Mouse (Mus musculus) neural tube, embryonic 14.5 days (tissue): ENCODE measurements at regions not wholly inside any gene's neighbourhood (a gene's known extent, or its start where the extent isn't known, plus 50 kb on each side); places are given as distances from the start of the nearest gene placed in this dataset.

Experiments
- ATAC-seq: fragments of 200-750 bp; cut with Nextera tagmentation; 2 replicates; pipeline ENCODE4 v1.8.0; 2017; ENCODE audit warnings: low read depth, mild to moderate bottlenecking, moderate TSS enrichment, moderate library complexity
- H3K27ac ChIP-seq: fragments of 300-500 bp; sonication (generic); 2 replicates; pipeline ENCODE4 v1.5.1; 2014; ENCODE audit warnings: low read depth, mild to moderate bottlenecking, control low read depth, low read length, moderate library complexity, mixed read lengths
- H3K27me3 ChIP-seq: fragments of 300-500 bp; sonication (generic); 2 replicates; pipeline ENCODE4 v1.6.1; 2014; ENCODE audit warnings: low read length; ENCODE audit not compliant: control insufficient read depth, insufficient read depth
- H3K36me3 ChIP-seq: fragments of 300-500 bp; sonication (generic); 2 replicates; pipeline ENCODE4 v1.6.1; 2014; ENCODE audit warnings: low read length, mixed read lengths; ENCODE audit not compliant: control insufficient read depth, insufficient read depth
- H3K4me1 ChIP-seq: fragments of 300-500 bp; sonication (generic); 2 replicates; pipeline ENCODE4 v1.6.1; 2014; ENCODE audit warnings: low read length; ENCODE audit not compliant: control insufficient read depth, insufficient read depth
- H3K4me2 ChIP-seq: fragments of 300-500 bp; sonication (generic); 2 replicates; pipeline ENCODE4 v1.6.1; 2014; ENCODE audit warnings: mild to moderate bottlenecking, low read depth, low read length, control low read depth
- H3K4me3 ChIP-seq: fragments of 300-500 bp; sonication (generic); 2 replicates; pipeline ENCODE4 v1.5.1; 2014; ENCODE audit warnings: low read depth, low read length, control low read depth, mixed read lengths
- H3K9ac ChIP-seq: fragments of 300-500 bp; sonication (generic); replicated peaks from 2 replicates; pipeline ENCODE4 v1.6.1; 2014; ENCODE audit warnings: low read depth, mild to moderate bottlenecking, control low read depth, low read length, mixed read lengths
- H3K9me3 ChIP-seq: fragments of 300-500 bp; sonication (generic); 2 replicates; pipeline ENCODE4 v1.6.1; 2016; ENCODE audit warnings: low read length; ENCODE audit not compliant: control insufficient read depth
- WGBS: fragments of 180-500 bp; shearing (Covaris S2); extraction: QIAGEN DNeasy Blood & Tissue Kit; methylation state at CpG from one replicate; pipeline ENCODE4 v1.1.7; 2014; 5-methylcytosine and 5-hydroxymethylcytosine counted together

GRCm38 (mm10) chr12:12710184-12710609 is 231.5 kb downstream of the Mycn start:
- Histone ChIP-seq H3K27ac (no peak overlapping the region), H3K9me3 (no peaks in the 10 kb centered on the region), H3K36me3 (no peaks in the 10 kb centered on the region), H3K4me2 (no peak overlapping the region), H3K27me3 (no peaks in the 10 kb centered on the region), H3K4me1 (peaks cover 9% of the 10 kb centered on the region; the same call in 1 of the 2 replicates), H3K4me3 (no peak overlapping the region), H3K9ac (no peak overlapping the region)
- no peak for ATAC-seq
- WGBS = 30% methylated on average over 6 of the region's 6 CpGs

GRCm38 (mm10) chr12:12708954-12709523 is 232.7 kb downstream of the Mycn start:
- Histone ChIP-seq H3K36me3 (no peaks in the 10 kb centered on the region), H3K27ac (no peak overlapping the region), H3K9ac (no peak overlapping the region), H3K27me3 (no peaks in the 10 kb centered on the region), H3K4me1 (peaks cover 9% of the 10 kb centered on the region; the same call in 1 of the 2 replicates), H3K4me2 (peak overlapping the region; percentile 21), H3K9me3 (no peaks in the 10 kb centered on the region), H3K4me3 (no peak overlapping the region)
- no peak for ATAC-seq
- 12% methylated on average over 14 of the region's 14 CpGs for WGBS

GRCm38 (mm10) chr12:12706326-12706920 is 235.3 kb downstream of the Mycn start:
- Histone ChIP-seq H3K4me1 (peaks cover 9% of the 10 kb centered on the region; the same call in 1 of the 2 replicates), H3K36me3 (no peaks in the 10 kb centered on the region), H3K27me3 (no peaks in the 10 kb centered on the region), H3K4me3 (no peak overlapping the region), H3K4me2 (no peak overlapping the region), H3K9me3 (no peaks in the 10 kb centered on the region), H3K9ac (no peak overlapping the region), H3K27ac (no peak overlapping the region)
- ATAC-seq = peak; percentile 44; the same call in 1 of the 2 replicates
- WGBS = 68% methylated on average over 14 of the region's 14 CpGs

DNA sequence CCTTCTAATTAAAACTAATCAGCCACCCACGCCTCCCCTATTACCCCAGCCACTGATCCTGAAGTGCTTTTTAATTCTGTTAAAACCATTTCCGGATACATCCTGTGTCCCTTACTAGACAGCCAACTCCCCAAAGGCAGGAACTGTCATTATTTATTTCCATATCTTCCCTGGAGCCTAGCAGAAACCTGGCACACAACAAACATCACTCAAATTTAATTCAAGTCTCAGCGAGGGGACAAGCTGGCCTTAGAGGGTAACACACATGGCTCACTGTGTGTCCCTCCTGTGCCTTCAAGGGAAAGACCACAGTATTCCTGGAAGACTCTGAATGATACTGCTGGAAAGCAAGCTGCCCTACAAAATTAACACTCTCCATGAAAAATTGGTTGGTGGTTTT is 240.0 kb downstream of the Mycn start:
- Histone ChIP-seq H3K9ac (no peak overlapping the region), H3K4me1 (no peaks in the 10 kb centered on the region), H3K4me3 (no peak overlapping the region), H3K4me2 (no peak overlapping the region), H3K9me3 (no peaks in the 10 kb centered on the region), H3K27ac (no peak overlapping the region), H3K27me3 (no peaks in the 10 kb centered on the region), H3K36me3 (no peaks in the 10 kb centered on the region)
- ATAC-seq = no peak
- WGBS = 35% methylated on average over 3 of the region's 3 CpGs

DNA sequence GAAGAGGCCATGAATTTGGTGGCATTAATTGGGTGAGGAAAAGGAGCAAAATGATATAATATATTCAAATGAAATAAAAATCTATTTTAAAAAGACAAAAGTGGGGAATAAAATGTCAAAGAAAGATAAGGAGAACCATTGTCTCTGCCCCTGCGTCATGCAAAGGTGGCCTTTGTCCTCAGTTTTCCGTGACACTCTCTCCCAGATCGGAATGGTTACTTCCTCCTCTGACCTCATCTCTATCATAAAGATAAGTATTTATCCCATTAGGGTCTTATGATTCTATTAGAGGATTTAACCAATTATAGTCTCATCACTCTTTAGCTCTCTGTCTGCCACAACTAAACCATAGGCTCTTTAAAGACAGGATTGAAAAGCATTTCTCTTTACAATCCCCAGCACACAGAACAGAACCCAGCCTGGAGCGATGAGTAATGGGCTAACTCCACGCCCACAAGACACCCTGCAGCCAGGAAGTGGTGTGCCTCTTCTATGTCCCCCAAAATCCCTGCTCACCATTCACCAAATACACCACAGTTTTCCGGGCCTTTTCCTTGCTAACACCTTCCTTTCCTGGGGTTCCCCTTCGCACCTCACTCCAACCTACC is 240.6 kb downstream of the Mycn start:
- WGBS = 83% methylated on average over 7 of the region's 7 CpGs
- H3K36me3 ChIP-seq = no peaks in the 10 kb centered on the region
- H3K4me1 ChIP-seq = no peaks in the 10 kb centered on the region
- no peak for ATAC-seq
- no peak overlapping the region for H3K4me2 ChIP-seq
- H3K9ac ChIP-seq = no peak overlapping the region
- no peaks in the 10 kb centered on the region for H3K9me3 ChIP-seq
- no peak overlapping the region for H3K27ac ChIP-seq
- no peaks in the 10 kb centered on the region for H3K27me3 ChIP-seq
- no peak overlapping the region for H3K4me3 ChIP-seq

DNA sequence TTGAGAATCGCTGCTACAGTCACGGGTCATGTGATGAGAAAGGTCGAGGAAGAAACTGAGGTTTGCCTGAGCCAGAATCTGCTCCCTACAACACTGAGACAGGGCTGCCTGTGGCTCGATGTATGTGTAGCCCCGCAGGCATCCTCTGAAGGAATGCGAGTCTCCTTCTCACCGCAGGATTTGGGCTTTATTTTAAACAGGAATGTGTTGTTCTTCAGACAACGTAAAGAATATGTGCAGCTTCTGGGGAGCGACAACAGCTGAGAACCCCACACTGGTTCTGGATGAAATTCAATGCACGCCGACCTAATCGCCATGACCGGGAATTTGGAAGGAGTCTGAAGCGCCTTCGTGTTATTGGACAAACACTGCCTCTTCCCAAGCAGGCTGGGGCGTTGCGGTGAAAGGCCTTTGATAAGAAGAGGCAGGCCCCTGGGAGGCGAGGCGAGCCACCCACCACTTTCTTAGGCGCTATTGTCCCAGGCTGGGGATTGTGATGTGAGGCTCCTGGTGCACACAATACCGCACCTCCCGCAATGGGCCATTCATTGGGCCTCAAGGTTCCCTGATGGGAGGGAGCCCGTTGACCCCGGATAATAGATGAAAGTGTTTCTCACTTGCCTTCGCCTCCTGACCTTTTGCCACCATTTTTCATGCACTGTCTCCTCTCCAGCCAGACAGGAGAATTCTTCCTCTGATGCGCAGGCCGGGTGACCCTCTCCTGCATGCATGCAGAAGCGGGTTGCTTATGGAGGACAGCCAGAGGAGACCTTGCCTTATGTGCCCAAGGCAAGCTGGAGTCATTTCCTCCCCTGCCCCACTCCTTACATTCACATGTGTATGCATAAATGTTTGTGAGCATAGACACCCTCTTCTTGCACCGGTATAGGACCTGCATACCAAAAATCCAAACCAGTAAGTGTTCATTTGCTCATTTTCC is 247.6 kb downstream of the Mycn start:
- Histone ChIP-seq H3K4me1 (0 out of 2 replicates have a peak, but pooled peaks cover 7% of the 10 kb centered on the region), H3K9me3 (no peaks in the 10 kb centered on the region), H3K4me2 (peak overlapping the region; percentile 15), H3K9ac (no peak overlapping the region), H3K27ac (no peak overlapping the region), H3K4me3 (no peak overlapping the region), H3K36me3 (no peaks in the 10 kb centered on the region), H3K27me3 (no peaks in the 10 kb centered on the region)
- WGBS = 5% methylated on average over 29 of the region's 29 CpGs
- ATAC-seq = peak; percentile 69

DNA sequence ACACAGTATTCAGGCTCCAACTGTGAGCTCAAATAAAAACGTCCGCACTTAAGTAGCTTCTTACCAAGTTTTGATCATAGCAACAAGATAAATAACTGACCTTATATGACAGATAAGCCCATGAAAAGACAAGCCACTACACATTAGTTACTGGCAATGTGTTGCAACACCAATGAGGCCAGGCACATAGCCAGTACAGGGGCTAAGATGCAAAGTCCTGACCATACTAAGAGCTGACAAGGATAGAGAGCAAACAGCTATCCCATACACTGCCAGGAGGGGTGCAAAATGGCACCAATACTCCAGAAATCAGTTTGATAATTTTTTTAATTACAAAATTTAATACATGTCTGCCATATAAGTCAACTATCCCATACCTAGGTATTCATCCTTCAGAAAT is 254.3 kb downstream of the Mycn start:
- Histone ChIP-seq H3K4me2 (no peak overlapping the region), H3K27ac (no peak overlapping the region), H3K9ac (no peak overlapping the region), H3K9me3 (no peaks in the 10 kb centered on the region), H3K36me3 (no peaks in the 10 kb centered on the region), H3K4me1 (peaks cover 8% of the 10 kb centered on the region; the same call in 1 of the 2 replicates), H3K27me3 (no peaks in the 10 kb centered on the region), H3K4me3 (no peak overlapping the region)
- 92% methylated on average over 2 of the region's 2 CpGs for WGBS
- no peak for ATAC-seq

- Histone ChIP-seq H3K4me2 (no peak overlapping the region), H3K4me3 (no peak overlapping the region), H3K9ac (no peak overlapping the region), H3K36me3 (no peaks in the 10 kb centered on the region), H3K27ac (no peak overlapping the region), H3K9me3 (no peaks in the 10 kb centered on the region), H3K27me3 (no peaks in the 10 kb centered on the region), H3K4me1 (peaks cover 23% of the 10 kb centered on the region; the same call in 1 of the 2 replicates)
- ATAC-seq = no peak
- WGBS = 63% methylated on average over 7 of the region's 7 CpGs
Measured at GRCm38 (mm10) chr12:12685217-12685522, 256.5 kb downstream of the Mycn start.
